Mouse (Mus musculus) heart, embryonic 13.5 days (tissue): ENCODE results near the gene Cdkl3. TPM values are rescaled to one million over a fixed set of nuclear protein-coding genes. Genes with fewer than 3 reads are reported as not detected.
A peak's percentile ranks its signal among the peaks of the same experiment; 100 is the strongest.

Source experiments
- ATAC-seq: fragments of 200-750 bp; cut with Nextera tagmentation; 2 replicates; pipeline ENCODE4 v1.8.0; 2017; ENCODE audit warnings: moderate TSS enrichment; ENCODE audit not compliant: insufficient number of reproducible peaks, low FRiP score, low TSS enrichment; ENCODE audit errors: extremely low read depth
- H3K27ac ChIP-seq: fragments of 300-500 bp; sonication (generic); replicated peaks from 2 replicates; pipeline ENCODE4 v1.5.1; 2015; ENCODE audit warnings: moderate library complexity, mild to moderate bottlenecking, inconsistent platforms
- H3K27me3 ChIP-seq: fragments of 300-500 bp; sonication (generic); replicated peaks from 2 replicates; pipeline ENCODE4 v1.6.1; 2015; ENCODE audit warnings: mild to moderate bottlenecking, inconsistent platforms
- H3K36me3 ChIP-seq: fragments of 300-500 bp; sonication (generic); 2 replicates; pipeline ENCODE4 v1.6.1; 2015; ENCODE audit warnings: mild to moderate bottlenecking, inconsistent platforms
- H3K4me1 ChIP-seq: fragments of 300-500 bp; sonication (generic); 2 replicates; pipeline ENCODE4 v1.6.1; 2015; ENCODE audit warnings: inconsistent platforms
- H3K4me2 ChIP-seq: fragments of 300-500 bp; sonication (generic); 2 replicates; pipeline ENCODE4 v1.6.1; 2015; ENCODE audit warnings: inconsistent platforms, mild to moderate bottlenecking, moderate library complexity
- H3K4me3 ChIP-seq: fragments of 300-500 bp; sonication (generic); 2 replicates; pipeline ENCODE4 v1.5.1; 2015; ENCODE audit warnings: moderate library complexity, mild to moderate bottlenecking, inconsistent platforms
- H3K9ac ChIP-seq: fragments of 300-500 bp; sonication (generic); 2 replicates; pipeline ENCODE4 v1.6.1; 2015; ENCODE audit warnings: inconsistent platforms, mild to moderate bottlenecking, moderate library complexity
- H3K9me3 ChIP-seq: fragments of 300-500 bp; sonication (generic); 2 replicates; pipeline ENCODE4 v1.6.1; 2016; ENCODE audit warnings: inconsistent platforms
- WGBS: fragments of 180-500 bp; shearing (Covaris S2); methylation state at CpG from one replicate; pipeline ENCODE4 v1.1.7; 2015; ENCODE audit warnings: mixed read lengths; 5-methylcytosine and 5-hydroxymethylcytosine counted together
- polyA plus RNA-seq: library from polyadenylated mRNA; unstranded; fragments of >200 nt; fragmentation: Nextera tagmentation; extraction: Ambion mirVana; gene quantifications from 2 replicates; pipeline ENCODE4 v1.2.1, GENCODE M21; 2015

Gene Cdkl3
- polyA plus RNA-seq, 1 experiment from 2014 or later, result 7.8 TPM

GRCm38 (mm10) chr11:52018217-52018616 is 14.2 kb downstream of the Cdkl3 start:
- Histone ChIP-seq H3K36me3 (0 out of 2 replicates have a peak, but pooled peaks cover 5% of the 10 kb centered on the region), H3K9ac (no peak overlapping the region), H3K4me3 (no peak overlapping the region), H3K4me1 (no peaks in the 10 kb centered on the region), H3K27me3 (no peaks in the 10 kb centered on the region), H3K9me3 (no peaks in the 10 kb centered on the region), H3K27ac (no peak overlapping the region), H3K4me2 (no peak overlapping the region)
- 45% methylated on average over 9 of the region's 9 CpGs for WGBS
- ATAC-seq, result no peak

GRCm38 (mm10) chr11:52032356-52032755 is 28.3 kb downstream of the Cdkl3 start:
- no peak overlapping the region for H3K9ac ChIP-seq
- H3K27ac ChIP-seq, result no peak overlapping the region
- peaks cover 8% of the 10 kb centered on the region; the same call in 1 of the 2 replicates for H3K4me1 ChIP-seq
- 56% methylated on average over 8 of the region's 8 CpGs for WGBS
- H3K4me2 ChIP-seq, result no peak overlapping the region
- no peaks in the 10 kb centered on the region for H3K27me3 ChIP-seq
- no peak overlapping the region for H3K4me3 ChIP-seq
- no peaks in the 10 kb centered on the region; the same call in 1 of the 2 replicates for H3K9me3 ChIP-seq
- ATAC-seq, result no peak
- peaks cover 5% of the 10 kb centered on the region; the same call in 1 of the 2 replicates for H3K36me3 ChIP-seq

DNA sequence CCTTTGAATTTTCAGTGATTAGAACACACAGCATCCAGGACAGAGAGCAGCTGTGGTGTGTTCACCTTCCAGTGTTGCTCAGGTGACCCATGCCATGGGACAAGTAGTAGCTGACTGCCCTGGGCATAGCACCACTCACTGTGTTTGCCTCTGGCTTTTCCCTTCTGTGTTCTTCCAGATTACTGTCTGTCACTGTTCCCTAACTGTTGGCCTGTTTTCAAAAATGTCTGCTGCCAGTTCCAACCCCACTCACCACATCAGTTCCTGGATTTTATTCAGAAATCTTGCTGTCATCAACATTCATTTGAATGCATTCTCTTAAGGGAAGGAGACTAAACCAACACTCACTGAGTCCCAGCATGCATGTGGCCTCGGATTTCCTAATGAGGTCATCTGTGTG is 29.9 kb downstream of the Cdkl3 start:
- 58% methylated on average over 1 of the region's 1 CpGs for WGBS
- Histone ChIP-seq H3K36me3 (peaks cover 5% of the 10 kb centered on the region; the same call in 1 of the 2 replicates), H3K9me3 (no peaks in the 10 kb centered on the region; the same call in 1 of the 2 replicates), H3K4me2 (no peak overlapping the region), H3K27me3 (no peaks in the 10 kb centered on the region), H3K27ac (no peak overlapping the region), H3K9ac (no peak overlapping the region), H3K4me3 (no peak overlapping the region), H3K4me1 (peaks cover 17% of the 10 kb centered on the region)
- no peak for ATAC-seq

DNA sequence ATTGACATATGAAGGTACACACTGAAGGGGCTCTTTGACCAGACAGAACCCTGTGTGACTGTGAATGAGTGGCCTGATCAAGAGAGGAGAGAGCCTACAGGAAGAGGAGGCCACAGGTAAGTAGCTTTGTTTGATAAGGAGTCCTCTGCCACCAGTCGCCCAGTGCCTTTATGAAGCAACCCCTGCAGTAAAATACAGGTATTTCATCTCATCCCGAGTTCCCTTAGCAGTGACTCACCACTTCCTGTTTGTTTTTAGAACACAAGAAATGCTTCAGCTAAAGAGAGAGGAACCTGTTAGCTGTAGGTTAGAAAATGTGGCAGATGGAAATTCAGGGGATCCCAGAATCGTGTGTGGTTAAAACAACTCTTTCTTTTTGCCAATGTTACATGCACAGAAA is 31.9 kb downstream of the Cdkl3 start:
- no peak overlapping the region for H3K9ac ChIP-seq
- no peak overlapping the region for H3K4me2 ChIP-seq
- peaks cover 5% of the 10 kb centered on the region; the same call in 1 of the 2 replicates for H3K36me3 ChIP-seq
- WGBS, result 63% methylated on average over 3 of the region's 3 CpGs
- no peaks in the 10 kb centered on the region for H3K27me3 ChIP-seq
- no peak overlapping the region for H3K4me3 ChIP-seq
- H3K27ac ChIP-seq, result no peak overlapping the region
- peaks cover 17% of the 10 kb centered on the region for H3K4me1 ChIP-seq
- no peak for ATAC-seq
- no peaks in the 10 kb centered on the region; the same call in 1 of the 2 replicates for H3K9me3 ChIP-seq

DNA sequence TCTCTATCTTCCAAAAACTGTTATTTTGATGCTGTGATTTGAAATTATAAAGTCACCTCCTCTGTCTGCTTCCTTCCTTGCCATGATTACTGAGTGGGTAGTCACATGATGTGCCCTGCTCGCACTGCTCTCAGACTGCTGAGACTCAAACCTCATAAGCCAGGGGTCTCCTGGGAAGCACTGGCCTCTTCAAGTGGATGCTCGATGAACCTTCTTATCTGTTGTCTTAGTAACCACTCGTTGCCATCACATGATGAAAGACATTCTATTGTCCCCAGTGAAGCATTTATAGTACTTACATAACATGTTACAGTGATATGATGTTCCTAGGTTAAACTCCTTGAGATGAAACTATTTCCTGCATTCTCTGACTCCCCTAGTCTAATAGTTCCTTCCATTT is 33.6 kb downstream of the Cdkl3 start:
- Histone ChIP-seq H3K4me2 (peak overlapping the region; percentile 20; the same call in 1 of the 2 replicates), H3K27ac (no peak overlapping the region), H3K4me1 (peaks cover 17% of the 10 kb centered on the region), H3K36me3 (no peaks in the 10 kb centered on the region), H3K9me3 (no peaks in the 10 kb centered on the region), H3K9ac (no peak overlapping the region), H3K27me3 (no peaks in the 10 kb centered on the region), H3K4me3 (no peak overlapping the region)
- ATAC-seq, result no peak; the same call in 1 of the 2 replicates
- 17% methylated on average over 3 of the region's 3 CpGs for WGBS

DNA sequence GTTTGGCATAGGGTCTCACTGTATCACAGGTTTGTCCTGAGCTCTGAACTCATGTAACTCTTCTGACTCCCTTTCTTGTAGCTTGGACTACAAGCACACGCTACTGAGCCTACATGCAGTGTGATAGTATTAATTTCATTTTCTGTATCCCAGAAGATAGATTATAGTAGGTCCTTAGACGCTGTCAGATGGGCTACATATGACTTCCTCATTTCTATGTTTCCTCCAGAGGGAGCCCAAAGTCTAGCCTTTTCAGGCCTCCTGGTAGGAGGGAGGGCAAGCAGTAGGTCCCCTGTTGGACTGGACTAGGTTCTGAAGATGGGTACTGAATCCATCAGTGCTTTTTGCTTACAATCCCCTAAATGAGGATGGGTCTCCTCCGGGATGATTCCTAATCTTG is 39.2 kb downstream of the Cdkl3 start:
- no peak overlapping the region for H3K4me2 ChIP-seq
- H3K4me1 ChIP-seq, result peaks cover 3% of the 10 kb centered on the region; the same call in 1 of the 2 replicates
- H3K9ac ChIP-seq, result no peak overlapping the region
- no peaks in the 10 kb centered on the region for H3K9me3 ChIP-seq
- WGBS, result 75% methylated on average over 3 of the region's 3 CpGs
- no peak for ATAC-seq
- H3K4me3 ChIP-seq, result no peak overlapping the region
- no peaks in the 10 kb centered on the region for H3K36me3 ChIP-seq
- no peaks in the 10 kb centered on the region for H3K27me3 ChIP-seq
- H3K27ac ChIP-seq, result no peak overlapping the region

DNA sequence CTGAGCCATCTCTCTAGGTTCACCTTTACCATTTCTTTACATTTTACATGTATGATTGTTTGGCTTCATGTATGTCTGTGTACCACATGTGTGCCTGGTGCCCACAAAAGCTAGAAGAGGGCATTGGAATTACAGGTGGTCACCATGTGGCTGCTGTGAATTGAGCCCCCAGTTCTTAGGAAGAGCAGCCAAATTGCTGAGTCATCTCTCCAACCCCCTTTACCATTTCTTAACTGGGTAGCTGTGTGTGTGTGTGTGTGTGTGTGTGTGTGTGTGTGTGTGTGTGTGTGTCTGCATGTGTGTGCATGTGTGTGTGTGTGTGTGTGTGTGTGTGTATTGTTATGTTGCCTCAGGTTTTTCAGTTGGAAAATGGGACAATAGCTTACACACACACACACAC is 40.1 kb downstream of the Cdkl3 start:
- no peak overlapping the region for H3K4me3 ChIP-seq
- no peak for ATAC-seq

DNA sequence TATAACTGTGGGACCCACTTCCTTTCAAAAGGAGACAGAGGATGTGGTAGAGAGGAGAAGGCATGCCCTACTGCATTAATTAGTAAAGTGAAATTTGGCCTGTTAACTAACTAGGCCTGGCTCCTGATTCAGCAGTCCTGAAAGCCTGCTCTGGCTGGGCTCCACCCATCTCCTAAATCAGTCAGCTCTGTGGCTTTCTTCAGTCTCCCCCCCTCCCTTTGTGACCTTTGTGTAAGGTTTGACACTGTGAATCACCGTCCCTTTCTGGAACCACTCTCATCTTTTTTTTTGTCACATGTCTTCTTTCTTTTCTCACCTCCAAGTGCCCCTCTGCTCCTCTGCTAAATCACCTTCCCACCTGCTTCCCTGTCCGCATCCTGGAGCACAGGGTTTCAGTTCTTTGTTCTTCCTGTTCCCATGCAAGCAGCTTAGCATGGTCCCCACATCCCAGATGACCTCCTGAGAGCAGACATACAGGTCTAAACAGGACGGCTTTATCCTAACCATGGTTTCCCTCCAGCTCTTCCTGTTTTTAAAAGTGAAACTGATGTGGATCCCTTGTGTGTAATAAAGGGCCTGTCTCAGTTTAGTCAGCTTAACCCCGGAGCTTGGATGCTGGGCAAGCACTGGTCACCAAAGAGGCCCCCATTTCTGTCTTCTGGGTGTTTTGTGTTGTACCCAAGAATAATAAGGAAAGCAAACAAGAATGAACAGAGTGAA is 42.6 kb downstream of the Cdkl3 start:
- no peaks in the 10 kb centered on the region for H3K27me3 ChIP-seq
- no peak overlapping the region for H3K27ac ChIP-seq
- H3K4me1 ChIP-seq, result 0 out of 2 replicates have a peak, but pooled peaks cover 3% of the 10 kb centered on the region
- H3K9ac ChIP-seq, result no peak overlapping the region
- ATAC-seq, result no peak
- H3K9me3 ChIP-seq, result no peaks in the 10 kb centered on the region
- no peak overlapping the region for H3K4me2 ChIP-seq
- H3K36me3 ChIP-seq, result no peaks in the 10 kb centered on the region
- WGBS, result 59% methylated on average over 4 of the region's 4 CpGs
- H3K4me3 ChIP-seq, result no peak overlapping the region

More for the DNA sequence above, 40.1 kb downstream of the Cdkl3 start:
- no peaks in the 10 kb centered on the region for H3K27me3 ChIP-seq
- H3K4me2 ChIP-seq, result no peak overlapping the region
- no peaks in the 10 kb centered on the region for H3K9me3 ChIP-seq
- H3K9ac ChIP-seq, result no peak overlapping the region
- H3K36me3 ChIP-seq, result no peaks in the 10 kb centered on the region
- H3K4me1 ChIP-seq, result 0 out of 2 replicates have a peak, but pooled peaks cover 3% of the 10 kb centered on the region
- no peak overlapping the region for H3K27ac ChIP-seq

DNA sequence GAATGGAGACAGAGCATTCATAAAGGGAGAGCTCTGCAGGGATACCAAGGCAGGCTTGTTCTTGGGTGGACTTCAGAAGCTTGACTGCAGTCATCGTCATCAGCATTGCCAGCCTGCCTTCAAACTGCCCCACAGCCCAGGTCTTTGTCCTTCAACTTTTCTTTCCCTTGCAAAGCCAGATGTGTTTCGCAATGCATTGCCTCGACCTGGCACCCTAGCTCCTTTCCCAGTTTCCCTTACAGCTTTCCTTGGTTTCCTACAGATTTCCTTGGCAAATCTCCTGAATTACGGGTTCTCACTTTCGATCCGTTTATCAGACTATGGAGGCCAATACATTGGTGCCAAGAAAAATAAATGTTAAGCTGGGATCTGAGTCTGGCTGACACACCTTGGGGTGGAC is 49.4 kb downstream of the Cdkl3 start:
- Histone ChIP-seq H3K9ac (no peak overlapping the region), H3K9me3 (no peaks in the 10 kb centered on the region), H3K4me1 (peaks cover 20% of the 10 kb centered on the region), H3K4me3 (no peak overlapping the region), H3K36me3 (no peaks in the 10 kb centered on the region), H3K27ac (no peak overlapping the region), H3K4me2 (no peak overlapping the region), H3K27me3 (no peaks in the 10 kb centered on the region)
- WGBS, result 62% methylated on average over 6 of the region's 6 CpGs
- ATAC-seq, result no peak

DNA sequence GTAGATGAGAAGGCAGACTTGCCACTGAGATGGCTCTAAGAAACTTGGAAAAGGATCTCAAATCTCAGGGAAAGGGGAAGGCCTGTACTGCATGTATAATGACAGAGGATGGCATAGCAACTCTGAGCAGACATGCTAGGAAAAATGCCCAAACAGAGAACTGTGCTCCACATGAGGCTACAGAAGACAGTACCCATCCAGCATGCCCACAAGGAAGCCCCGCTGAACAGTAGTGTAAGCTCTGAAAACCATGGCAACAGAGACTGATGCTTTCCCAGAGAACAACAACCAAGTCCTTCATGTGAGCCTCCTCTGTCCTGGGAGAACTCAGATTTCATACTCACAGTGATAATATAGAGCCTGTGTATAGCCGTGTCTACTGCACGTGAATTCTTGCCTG is 50.7 kb downstream of the Cdkl3 start:
- H3K4me3 ChIP-seq, result no peak overlapping the region
- no peaks in the 10 kb centered on the region for H3K36me3 ChIP-seq
- H3K27ac ChIP-seq, result no peak overlapping the region
- no peaks in the 10 kb centered on the region for H3K27me3 ChIP-seq
- H3K9ac ChIP-seq, result no peak overlapping the region
- WGBS, result 82% methylated on average over 3 of the region's 3 CpGs
- no peak for ATAC-seq
- no peak overlapping the region for H3K4me2 ChIP-seq
- peaks cover 20% of the 10 kb centered on the region for H3K4me1 ChIP-seq
- H3K9me3 ChIP-seq, result no peaks in the 10 kb centered on the region

DNA sequence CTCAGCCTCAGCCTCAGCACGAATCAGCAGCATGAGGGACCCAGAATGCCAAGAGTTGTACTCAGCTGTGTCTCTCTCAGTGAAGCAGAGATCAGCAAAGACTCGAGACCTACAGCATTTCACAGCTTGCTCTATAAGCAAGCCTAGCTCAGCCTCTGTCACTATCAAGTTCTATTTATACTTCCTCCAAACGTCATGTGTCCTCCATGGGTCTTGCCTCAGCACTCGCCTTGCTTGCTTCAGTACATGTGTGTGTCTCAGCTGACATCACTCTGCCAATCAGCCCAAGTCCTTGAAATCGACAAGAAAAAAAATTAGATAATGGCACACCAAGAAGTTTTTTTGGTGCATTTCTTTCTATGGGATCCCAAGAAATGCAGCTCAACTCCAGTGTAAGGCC is 52.2 kb downstream of the Cdkl3 start:
- H3K4me3 ChIP-seq, result no peak overlapping the region
- H3K4me2 ChIP-seq, result no peak overlapping the region
- H3K9me3 ChIP-seq, result no peaks in the 10 kb centered on the region
- no peak for ATAC-seq
- no peaks in the 10 kb centered on the region for H3K36me3 ChIP-seq
- H3K4me1 ChIP-seq, result peaks cover 20% of the 10 kb centered on the region
- 42% methylated on average over 5 of the region's 5 CpGs for WGBS
- 0 out of 2 replicates have a peak overlapping the region, but pooled peaks have one; percentile 14 for H3K9ac ChIP-seq
- H3K27me3 ChIP-seq, result no peaks in the 10 kb centered on the region
- H3K27ac ChIP-seq, result peak overlapping the region; percentile 73

- no peak for ATAC-seq
- Histone ChIP-seq H3K36me3 (no peaks in the 10 kb centered on the region), H3K4me1 (peaks cover 9% of the 10 kb centered on the region), H3K9ac (no peak overlapping the region), H3K4me2 (no peak overlapping the region), H3K27ac (no peak overlapping the region), H3K27me3 (no peaks in the 10 kb centered on the region), H3K4me3 (no peak overlapping the region), H3K9me3 (no peaks in the 10 kb centered on the region)
- WGBS, result 67% methylated on average over 5 of the region's 5 CpGs
Measured at GRCm38 (mm10) chr11:52059001-52059400, 55.0 kb downstream of the Cdkl3 start.
